Mouse (Mus musculus) splenic B cell, adult 2 months (primary cell): Measurements from ENCODE around the gene Olfr1323.

Experiments
- DNase-seq: peaks from one replicate; pipeline ENCODE4 v3.0.0-alpha.2; 2011; ENCODE audit warnings: low read depth, low spot score
- H3K27me3 ChIP-seq: 2 replicates; pipeline ENCODE4 v1.6.1; 2012; ENCODE audit warnings: mild to moderate bottlenecking, low read length, moderate library complexity, mixed read lengths; ENCODE audit not compliant: control insufficient read depth, poor library complexity, insufficient read depth, severe bottlenecking
- H3K36me3 ChIP-seq: 2 replicates; pipeline ENCODE4 v1.6.1; 2012; ENCODE audit warnings: mild to moderate bottlenecking, low read length, moderate library complexity, mixed read lengths; ENCODE audit not compliant: control insufficient read depth, poor library complexity, insufficient read depth, severe bottlenecking

Gene Olfr1323

GRCm38 (mm10) chrX:50019259-50019658 lies at the start of gene Olfr1323:
Gene Olfr1323 (minus strand): TSS chrX:50019359.
- DNase-seq = no peak
- no peaks in the 10 kb centered on the region for H3K27me3 ChIP-seq
- H3K36me3 ChIP-seq = no peaks in the 10 kb centered on the region

GRCm38 (mm10) chrX:50012242-50012641 lies 6.9 kb downstream of the Olfr1323 start:
- DNase-seq = no peak
- no peaks in the 10 kb centered on the region for H3K36me3 ChIP-seq
- H3K27me3 ChIP-seq = no peaks in the 10 kb centered on the region
